Mouse (Mus musculus): ENCODE measurements at regions not wholly inside any gene's neighbourhood (a gene's known extent, or its start where the extent isn't known, plus 50 kb on each side); places are given as distances from the start of the nearest gene placed in this dataset.
"Not testable (repeated sequence)": the region's sequence is repeated elsewhere in the genome, so short reads cannot be mapped to it uniquely, and the experiment has no call there.

- no peak for DNase-seq
These were observed 300.3 kb downstream of the Abcc12 start for GRCm38 (mm10) chr8:86280093-86280721.

- no peak for DNase-seq
These were observed 304.8 kb downstream of the Abcc12 start for GRCm38 (mm10) chr8:86275699-86276098.

DNA sequence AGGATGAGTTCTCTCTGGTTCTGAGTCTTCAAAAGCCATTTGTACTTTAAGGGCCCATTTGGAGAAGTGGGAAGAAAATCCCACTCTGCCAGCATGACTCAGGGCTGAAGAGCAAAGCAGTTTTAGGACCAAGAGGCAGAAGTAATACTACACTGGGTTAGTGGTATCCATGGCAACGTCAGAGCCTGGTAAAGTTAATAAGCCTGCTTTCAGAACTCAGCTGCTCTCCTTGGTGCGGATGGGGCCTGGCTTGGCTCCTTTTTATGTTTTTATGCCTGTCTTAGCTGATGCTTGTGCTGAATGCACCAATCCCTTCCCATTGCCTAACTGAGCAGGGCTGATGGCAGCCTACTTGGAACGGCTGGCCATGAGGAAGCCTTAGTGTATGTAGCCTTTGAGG is 306.7 kb downstream of the Abcc12 start:
- DNase-seq, result no peak

GRCm38 (mm10) chr8:86272626-86273025 is 307.9 kb downstream of the Abcc12 start:
- DNase-seq, result no peak

- DNase-seq, result no peak
These were observed 309.0 kb downstream of the Abcc12 start for GRCm38 (mm10) chr8:86271477-86271876.

DNA sequence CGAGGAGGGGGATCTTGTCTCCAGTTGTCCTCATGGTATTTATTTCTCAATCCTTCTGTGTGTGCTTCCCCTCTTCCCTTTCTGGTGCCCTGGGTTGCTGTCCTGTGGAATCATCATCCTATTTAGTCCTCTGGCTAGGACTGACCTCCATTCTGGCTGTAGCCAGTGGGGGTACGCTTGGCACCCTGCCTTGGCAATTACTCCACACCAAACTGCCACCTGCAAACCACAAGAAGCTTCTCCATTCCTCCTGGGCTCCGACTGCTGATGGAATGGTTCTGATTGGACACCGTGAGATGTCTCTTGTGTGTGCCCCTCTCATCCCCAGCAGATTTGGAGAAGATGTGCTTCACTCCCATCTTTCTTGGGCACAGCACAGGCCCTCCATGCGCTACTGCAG is 322.5 kb downstream of the Abcc12 start:
- no peak for DNase-seq

DNA sequence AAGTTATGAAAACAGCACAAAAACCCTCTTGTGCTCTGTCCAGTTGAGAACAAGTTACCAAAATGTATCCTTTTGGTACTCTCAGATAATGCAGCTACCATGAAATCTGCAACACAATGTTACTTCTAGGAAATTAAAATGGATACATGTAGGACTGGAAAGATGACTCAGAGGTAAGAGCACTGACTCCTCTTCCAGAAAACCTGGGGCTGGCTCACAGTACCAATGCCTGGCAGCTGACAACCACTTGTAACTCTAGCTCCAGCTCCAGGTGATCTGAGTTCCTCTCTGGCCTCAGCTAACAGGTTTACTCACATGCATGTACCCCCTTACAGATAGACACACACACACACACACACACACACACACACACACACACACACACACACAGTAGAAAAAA is 325.1 kb downstream of the Abcc12 start:
- no peak for DNase-seq

DNA sequence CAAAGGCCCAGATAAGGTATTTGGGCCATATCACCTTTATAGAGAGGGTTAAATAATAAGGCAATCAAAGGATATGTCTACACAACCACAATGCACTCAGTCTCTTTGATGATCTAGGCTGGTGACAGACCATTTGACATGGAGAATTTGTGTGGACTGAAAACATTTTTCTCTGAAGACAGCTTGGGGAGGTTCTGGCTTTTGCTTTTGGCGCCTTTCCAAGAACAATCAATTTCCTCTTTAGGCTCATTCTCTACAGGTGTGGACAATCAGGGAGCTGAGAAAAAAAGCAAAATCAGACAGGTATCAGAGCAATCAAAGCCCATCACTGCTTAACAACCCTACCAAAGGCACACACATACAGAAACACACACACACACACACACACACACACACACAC is 325.8 kb downstream of the Abcc12 start:
- DNase-seq, result no peak

DNA sequence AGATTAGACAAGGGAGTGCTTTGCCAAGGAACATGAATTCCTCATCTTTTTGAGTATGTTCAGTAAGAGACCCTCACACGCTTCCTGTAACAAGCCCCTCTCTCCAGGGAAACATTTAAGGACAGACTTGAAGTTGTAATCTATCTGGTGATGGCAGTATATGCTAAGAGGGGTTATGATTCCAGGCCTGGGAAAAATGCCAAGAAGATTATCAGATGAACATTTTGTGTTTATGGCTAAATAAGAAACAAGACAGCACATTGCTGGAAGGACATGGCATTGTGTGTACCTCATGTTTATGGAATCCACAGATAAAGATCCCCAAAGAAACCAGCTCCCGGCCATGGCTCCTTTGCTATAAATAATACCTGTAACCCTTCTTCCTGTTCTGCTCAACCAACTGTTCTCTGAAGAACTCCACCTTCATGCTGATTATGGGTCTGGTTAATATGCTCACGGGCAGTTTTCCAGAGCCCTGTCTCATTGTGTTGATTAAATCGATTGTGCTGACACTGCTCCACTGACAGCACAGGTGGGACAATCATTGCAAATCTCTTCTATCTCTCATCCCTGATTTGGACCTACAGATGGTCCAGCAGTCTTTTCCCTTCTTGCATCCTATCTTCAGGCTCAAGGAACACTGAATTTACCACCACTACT is 327.7 kb downstream of the Abcc12 start:
- no peak for DNase-seq

DNA sequence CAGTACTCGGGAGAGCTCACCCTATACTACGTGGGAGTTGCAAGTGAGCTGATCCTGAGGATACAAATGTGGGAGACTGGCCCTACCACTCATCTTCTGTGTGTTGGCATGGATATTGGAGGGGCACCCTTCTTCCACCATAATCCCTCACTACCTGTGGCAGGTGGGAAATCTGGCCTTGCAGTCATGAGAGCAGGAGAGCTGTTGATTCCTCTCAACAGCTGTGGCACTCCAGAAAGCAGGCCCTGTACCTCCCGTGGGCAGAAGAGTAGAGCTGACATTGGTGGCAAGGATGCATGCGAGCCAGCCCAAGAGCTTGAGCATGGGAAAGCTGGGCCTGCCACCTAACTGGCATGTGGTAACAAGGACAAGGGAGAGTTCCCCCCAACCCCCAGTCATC is 345.8 kb downstream of the Abcc12 start:
- no peak for DNase-seq

DNA sequence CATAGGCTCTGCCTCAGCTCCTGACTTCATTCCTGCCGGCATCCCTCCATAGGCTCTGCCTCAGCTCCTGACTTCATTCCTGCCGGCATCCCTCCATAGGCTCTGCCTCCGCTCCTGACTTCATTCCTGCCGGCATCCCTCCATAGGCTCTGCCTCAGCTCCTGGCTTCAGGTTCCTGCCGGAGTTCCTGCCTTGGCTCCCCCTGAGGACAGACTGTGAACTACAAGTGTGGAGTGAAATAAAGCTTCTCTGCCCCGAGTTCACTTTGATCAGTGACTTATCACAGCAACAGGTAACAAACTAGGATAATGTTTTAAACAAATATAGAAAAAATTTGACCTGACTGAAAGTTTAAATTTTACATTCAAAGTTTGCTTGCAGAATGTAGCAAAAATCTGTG is 348.5 kb downstream of the Abcc12 start:
- not testable (repeated sequence) for DNase-seq

- DNase-seq, result no peak
These were observed 355.6 kb downstream of the Abcc12 start for GRCm38 (mm10) chr8:86224851-86225250.

DNA sequence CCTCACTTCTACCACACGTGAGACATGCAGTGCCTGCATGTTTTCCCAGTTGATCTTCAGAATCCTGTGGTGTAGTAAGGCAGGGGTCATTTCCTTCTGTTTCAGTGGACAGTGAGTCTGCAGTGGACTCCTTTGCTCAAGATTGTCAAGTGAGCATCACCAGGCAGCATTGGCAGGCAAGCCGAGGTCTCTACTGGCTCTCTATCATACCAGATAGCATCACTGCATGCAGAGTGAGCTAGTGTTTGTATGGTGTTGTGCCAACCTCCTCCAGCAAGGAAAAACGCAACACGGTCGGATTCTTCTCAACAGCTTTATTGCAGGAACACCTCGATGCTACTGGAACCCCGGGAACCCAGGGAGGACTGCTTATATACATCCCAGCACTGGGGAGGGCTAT is 357.8 kb downstream of the Abcc12 start:
- no peak for DNase-seq

- DNase-seq, result no peak
These were observed 358.3 kb downstream of the Abcc12 start for GRCm38 (mm10) chr8:86222228-86222627.

DNA sequence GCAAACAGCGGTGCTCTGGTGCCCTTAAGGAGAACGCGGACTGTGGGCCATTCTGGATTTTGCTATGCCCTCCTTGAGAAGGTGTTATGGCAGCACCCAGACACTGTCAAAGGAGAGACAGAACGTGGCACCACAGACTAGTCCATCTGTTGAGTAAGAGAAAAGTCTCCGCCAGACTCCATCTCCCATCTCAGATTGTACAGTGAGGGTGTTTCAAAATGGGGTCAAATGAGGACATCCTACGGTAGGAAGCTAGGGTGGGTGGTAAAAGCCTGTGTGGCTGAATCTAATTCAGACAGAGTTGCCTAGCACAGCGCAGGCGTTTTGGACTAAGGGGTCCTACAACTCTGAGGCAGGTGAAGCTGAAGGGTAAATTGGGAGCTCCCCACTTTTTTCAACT is 366.1 kb downstream of the Abcc12 start:
- DNase-seq, result no peak

GRCm38 (mm10) chr8:86212461-86212860 is 368.0 kb downstream of the Abcc12 start:
- DNase-seq, result peak; percentile 57

DNA sequence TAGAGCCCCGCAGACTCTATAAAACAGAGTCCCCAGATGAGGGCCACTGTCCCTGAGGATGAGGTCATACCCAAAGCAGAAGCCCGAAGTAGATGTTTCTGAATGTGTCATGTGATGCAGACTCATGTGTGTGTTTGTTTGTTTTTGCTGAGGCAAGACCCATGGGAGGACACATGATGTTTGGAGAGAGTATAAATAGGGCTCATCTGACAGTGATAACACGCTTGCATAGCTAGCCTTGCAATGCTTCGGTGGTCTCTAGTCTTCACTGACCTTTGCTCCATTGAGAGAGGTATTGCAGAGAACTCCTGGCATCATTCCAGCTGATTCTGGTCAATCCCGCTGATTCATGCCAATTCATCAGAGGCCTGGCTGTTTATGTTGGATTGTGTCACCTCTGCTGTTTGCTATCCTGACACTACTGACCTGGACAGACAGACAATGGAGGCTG is 368.1 kb downstream of the Phkb start:
- peak; percentile 55 for DNase-seq

DNA sequence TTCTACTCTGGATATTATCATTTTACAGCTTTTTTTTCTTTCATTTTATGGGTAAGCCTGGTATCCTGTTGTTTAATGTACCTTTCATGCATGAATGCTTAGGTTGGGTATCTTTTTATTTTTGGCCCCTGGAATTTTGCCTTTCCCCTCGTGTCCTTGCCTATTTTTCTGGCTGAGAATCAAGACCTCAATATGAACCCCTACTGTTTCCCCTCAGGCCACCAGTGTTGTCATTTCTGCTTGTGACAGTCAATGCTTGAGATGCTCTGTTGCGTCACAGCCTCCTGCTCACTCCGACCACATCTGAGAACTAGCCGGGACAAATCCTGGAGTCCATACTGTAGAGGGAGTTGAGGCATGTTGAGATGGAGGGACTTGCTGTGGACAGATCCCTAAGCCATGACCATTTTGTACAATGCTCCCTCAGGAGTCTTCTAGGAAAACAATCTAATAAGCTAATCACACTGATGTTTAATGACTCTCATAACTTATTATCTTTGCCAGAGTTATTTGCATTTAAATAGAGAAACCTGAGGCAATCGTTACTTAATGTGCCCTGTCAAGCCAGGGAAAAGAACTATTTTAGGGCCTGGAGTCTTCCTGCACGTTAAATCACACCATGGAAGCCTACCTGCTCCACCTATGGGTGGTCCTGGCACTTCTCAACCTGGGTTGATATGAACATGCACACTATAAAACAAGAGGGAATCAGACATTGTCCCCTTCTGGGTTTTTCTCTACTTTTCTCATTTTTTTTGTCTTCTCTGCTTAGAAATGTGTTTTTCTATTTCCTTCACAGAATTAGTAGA is 363.9 kb downstream of the Phkb start:
- DNase-seq, result no peak

GRCm38 (mm10) chr8:86203107-86203506 is 362.3 kb downstream of the Phkb start:
- DNase-seq, result no peak

DNA sequence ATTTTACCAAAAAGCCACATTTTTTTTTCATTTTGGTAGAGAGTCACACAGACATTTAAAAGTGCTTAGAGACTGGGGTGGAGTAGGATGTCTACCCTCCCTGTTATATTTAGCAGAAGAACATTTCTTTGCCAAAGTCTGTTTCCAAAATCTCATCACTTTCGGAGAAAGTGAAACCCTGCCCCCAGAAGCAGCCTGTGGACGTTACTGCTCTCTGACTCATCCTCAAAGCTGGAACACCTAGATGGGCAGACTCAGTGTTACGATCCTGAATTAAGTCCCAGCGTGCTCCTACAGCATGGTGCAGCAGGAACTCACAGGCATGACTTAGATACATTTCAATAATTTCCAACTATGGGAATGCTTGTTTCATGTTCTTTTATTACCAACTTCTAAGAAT is 361.1 kb downstream of the Phkb start:
- DNase-seq, result no peak

DNA sequence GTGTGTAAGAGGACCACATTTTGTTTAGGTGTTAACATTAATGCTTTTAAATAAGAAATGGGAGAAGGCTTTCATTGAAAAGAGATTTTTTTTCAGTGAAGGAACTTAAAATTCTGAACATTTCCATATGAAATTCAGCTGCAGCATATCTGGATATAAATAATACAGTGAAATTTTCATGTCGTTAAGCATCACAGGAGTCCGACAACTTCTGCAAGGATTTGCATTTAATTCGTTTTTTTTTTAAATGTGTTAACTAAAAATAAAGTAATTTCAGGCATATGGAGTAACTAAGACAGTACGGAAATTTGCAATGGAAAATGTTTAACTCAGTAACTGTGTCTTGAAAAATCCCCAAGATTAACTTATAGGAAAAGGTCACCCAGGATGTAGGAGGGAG is 351.5 kb downstream of the Phkb start:
- DNase-seq, result no peak

DNA sequence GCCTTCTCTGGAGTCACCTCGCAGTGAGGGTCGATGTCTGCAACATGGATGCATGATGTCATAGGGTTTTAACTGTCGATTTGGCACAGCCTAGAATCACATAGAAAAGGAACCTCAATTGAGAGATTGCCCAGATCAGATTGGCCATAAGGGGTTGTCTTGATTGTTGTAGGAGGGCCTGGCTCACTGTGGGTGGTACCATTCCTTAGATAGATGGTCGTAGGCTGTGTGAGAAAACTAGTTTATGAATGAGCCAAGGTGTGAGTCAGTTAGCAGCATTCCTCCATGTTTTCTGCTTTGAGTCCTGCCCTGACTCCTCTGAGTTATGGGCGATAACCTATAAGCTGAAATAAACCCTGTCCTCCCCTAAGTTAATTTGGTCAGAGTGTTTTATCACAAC is 343.9 kb downstream of the Phkb start:
- DNase-seq, result no peak

- DNase-seq, result no peak
These were observed 340.0 kb downstream of the Phkb start for GRCm38 (mm10) chr8:86180793-86181192.
